Mouse (Mus musculus) megakaryocyte, embryonic 14.5 days (primary cell): ENCODE measurements around the gene Slc4a11. TPM values are rescaled to one million over a fixed set of nuclear protein-coding genes. Genes with fewer than 3 reads are reported as not detected.
A peak's percentile ranks its signal among the peaks of the same experiment; 100 is the strongest.

Experiments
- H3K27me3 ChIP-seq: replicated peaks from 2 replicates; pipeline ENCODE3; 2012; ENCODE audit warnings: inconsistent platforms
- H3K36me3 ChIP-seq: replicated peaks from 2 replicates; pipeline ENCODE3; 2012; ENCODE audit warnings: low read length, inconsistent platforms, mixed read lengths
- H3K4me1 ChIP-seq: 2 replicates; pipeline ENCODE4 v1.6.1; 2012; ENCODE audit warnings: inconsistent platforms
- H3K4me3 ChIP-seq: replicated peaks from 2 replicates; pipeline ENCODE3; 2012; ENCODE audit warnings: moderate library complexity, mild to moderate bottlenecking, inconsistent platforms
- H3K9me3 ChIP-seq: 2 replicates; pipeline ENCODE4 v1.6.1; 2012; ENCODE audit warnings: inconsistent platforms
- FLI1 ChIP-seq: IDR thresholded peaks from 2 replicates; pipeline ENCODE4 v1.6.1; 2012; ENCODE audit warnings: low read length, inconsistent platforms, mixed read lengths
- GATA1 ChIP-seq: IDR thresholded peaks from 3 replicates; pipeline ENCODE4 v1.6.1; 2012; ENCODE audit warnings: mixed read lengths, low read length, inconsistent platforms, borderline replicate concordance
- polyA plus RNA-seq: library from polyadenylated mRNA; stranded (reverse); fragments of >175 nt; gene quantifications from 2 replicates; pipeline ENCODE4 v1.2.3, GENCODE M21; 2012; ENCODE audit warnings: low replicate concordance; ENCODE audit not compliant: insufficient read depth

Gene Slc4a11
- polyA plus RNA-seq, 1 experiment = 0.53 TPM

DNA sequence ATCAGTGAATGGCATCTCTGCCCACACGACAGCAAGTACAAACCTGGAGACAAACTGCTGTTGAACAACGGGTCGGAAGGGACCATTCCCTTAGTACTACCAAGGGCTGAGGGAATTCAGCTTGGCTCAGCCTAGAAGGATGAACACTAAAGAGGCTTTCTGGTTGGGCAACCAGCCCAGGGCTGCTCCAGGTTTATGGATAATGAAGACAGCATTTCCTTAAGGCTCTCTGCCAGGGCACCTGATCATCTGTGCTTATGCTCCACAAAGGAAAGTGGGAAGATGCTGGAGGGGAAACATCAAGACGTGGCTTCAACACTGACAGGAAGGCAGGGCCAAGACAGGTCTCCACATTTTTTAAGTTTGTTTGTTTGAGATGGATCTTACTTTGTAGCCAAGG is 27.1 kb upstream of the Slc4a11 start:
- Histone ChIP-seq H3K4me3 (no peak overlapping the region), H3K27me3 (no peaks in the 10 kb centered on the region), H3K36me3 (peaks cover 76% of the 10 kb centered on the region), H3K9me3 (peaks cover 2% of the 10 kb centered on the region; the same call in 1 of the 2 replicates), H3K4me1 (peaks cover 8% of the 10 kb centered on the region)
- TF ChIP-seq FLI1 (no peak), GATA1 (no peak)

DNA sequence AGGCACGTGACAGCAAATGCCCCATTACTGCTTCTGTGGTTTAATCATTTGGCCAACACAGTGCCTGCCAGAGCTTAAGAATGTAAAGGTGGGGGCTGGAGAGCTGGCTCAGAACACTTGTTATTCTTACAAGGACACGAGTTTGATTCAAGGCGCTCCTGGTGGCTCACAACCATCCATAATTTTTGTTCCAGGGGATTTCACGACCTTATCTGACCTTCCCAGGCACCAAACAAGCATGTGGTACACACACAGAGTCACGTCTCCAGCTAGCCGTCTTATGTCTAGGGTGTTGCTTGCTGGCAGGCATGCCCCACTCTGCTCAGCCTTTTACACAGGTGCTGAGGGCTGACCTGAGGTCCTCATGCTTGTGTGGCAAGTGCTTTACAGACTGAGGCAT is 20.6 kb upstream of the Slc4a11 start:
- no peaks in the 10 kb centered on the region for H3K27me3 ChIP-seq
- TF ChIP-seq FLI1 (no peak), GATA1 (no peak)
- no peaks in the 10 kb centered on the region for H3K9me3 ChIP-seq
- no peaks in the 10 kb centered on the region for H3K4me1 ChIP-seq
- H3K4me3 ChIP-seq = no peak overlapping the region
- peaks cover 55% of the 10 kb centered on the region for H3K36me3 ChIP-seq

GRCm38 (mm10) chr2:130707057-130707456 is 9.7 kb upstream of the Slc4a11 start:
- Histone ChIP-seq H3K4me3 (peak overlapping the region; percentile 82), H3K27me3 (peaks cover 2% of the 10 kb centered on the region), H3K36me3 (peaks cover 40% of the 10 kb centered on the region), H3K4me1 (peaks cover 24% of the 10 kb centered on the region), H3K9me3 (no peaks in the 10 kb centered on the region)
- no peak for TF ChIP-seq FLI1
- TF ChIP-seq GATA1 = no peak

GRCm38 (mm10) chr2:130706602-130707001 is 9.3 kb upstream of the Slc4a11 start:
- H3K9me3 ChIP-seq = no peaks in the 10 kb centered on the region
- H3K27me3 ChIP-seq = peaks cover 2% of the 10 kb centered on the region
- TF ChIP-seq GATA1 = no peak
- TF ChIP-seq FLI1 = no peak
- no peak overlapping the region for H3K4me3 ChIP-seq
- peaks cover 28% of the 10 kb centered on the region for H3K4me1 ChIP-seq
- H3K36me3 ChIP-seq = peaks cover 35% of the 10 kb centered on the region

GRCm38 (mm10) chr2:130705178-130705577 is 7.9 kb upstream of the Slc4a11 start:
- no peak for TF ChIP-seq FLI1
- no peak for TF ChIP-seq GATA1
- H3K9me3 ChIP-seq = no peaks in the 10 kb centered on the region

GRCm38 (mm10) chr2:130704040-130705001 is 7.0 kb upstream of the Slc4a11 start:
- peaks cover 12% of the 10 kb centered on the region for H3K36me3 ChIP-seq
- TF ChIP-seq FLI1 (no peak), GATA1 (no peak)
- no peak overlapping the region for H3K4me3 ChIP-seq
- H3K9me3 ChIP-seq = no peaks in the 10 kb centered on the region
- H3K27me3 ChIP-seq = peaks cover 15% of the 10 kb centered on the region
- peaks cover 31% of the 10 kb centered on the region for H3K4me1 ChIP-seq

More at GRCm38 (mm10) chr2:130705178-130705577, 7.9 kb upstream of the Slc4a11 start:
- peaks cover 21% of the 10 kb centered on the region for H3K36me3 ChIP-seq
- H3K4me1 ChIP-seq = peaks cover 32% of the 10 kb centered on the region
- H3K27me3 ChIP-seq = peaks cover 8% of the 10 kb centered on the region
- H3K4me3 ChIP-seq = no peak overlapping the region

GRCm38 (mm10) chr2:130697821-130698266 is 525 bp upstream of the Slc4a11 start:
- peak overlapping the region; percentile 91 for H3K4me3 ChIP-seq
- H3K9me3 ChIP-seq = no peaks in the 10 kb centered on the region
- H3K27me3 ChIP-seq = peaks cover 70% of the 10 kb centered on the region
- no peaks in the 10 kb centered on the region for H3K36me3 ChIP-seq
- H3K4me1 ChIP-seq = peaks cover 34% of the 10 kb centered on the region
- TF ChIP-seq GATA1 = no peak
- TF ChIP-seq FLI1 = no peak

GRCm38 (mm10) chr2:130696700-130697152 is 593 bp downstream of the Slc4a11 start:
- Histone ChIP-seq H3K27me3 (peaks cover 77% of the 10 kb centered on the region), H3K4me1 (peaks cover 29% of the 10 kb centered on the region), H3K9me3 (no peaks in the 10 kb centered on the region), H3K36me3 (no peaks in the 10 kb centered on the region), H3K4me3 (peak overlapping the region; percentile 91)
- TF ChIP-seq FLI1 (no peak), GATA1 (no peak)

DNA sequence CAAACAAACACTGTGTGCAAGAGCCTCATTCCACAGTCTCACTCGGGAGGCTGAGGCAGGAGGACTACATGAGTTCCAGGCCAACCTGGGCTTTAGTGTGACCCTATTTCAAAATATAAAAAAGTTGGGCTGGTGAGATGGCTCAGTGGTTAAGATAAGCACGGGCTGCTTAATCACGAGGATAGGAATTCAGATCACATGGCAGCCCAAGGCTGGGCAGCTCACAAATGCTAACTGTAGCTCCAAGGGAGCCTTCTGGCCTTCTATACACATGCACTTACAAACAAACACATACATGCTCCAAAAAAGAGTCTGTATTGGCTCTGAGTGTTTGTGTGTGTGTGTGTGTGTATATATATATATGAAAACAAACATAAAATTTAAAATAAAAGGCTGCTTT is 3.8 kb downstream of the Slc4a11 start:
- no peaks in the 10 kb centered on the region for H3K9me3 ChIP-seq
- peaks cover 24% of the 10 kb centered on the region for H3K4me1 ChIP-seq
- TF ChIP-seq GATA1 (no peak), FLI1 (no peak)
- peaks cover 84% of the 10 kb centered on the region for H3K27me3 ChIP-seq
- H3K36me3 ChIP-seq = no peaks in the 10 kb centered on the region
- H3K4me3 ChIP-seq = no peak overlapping the region

DNA sequence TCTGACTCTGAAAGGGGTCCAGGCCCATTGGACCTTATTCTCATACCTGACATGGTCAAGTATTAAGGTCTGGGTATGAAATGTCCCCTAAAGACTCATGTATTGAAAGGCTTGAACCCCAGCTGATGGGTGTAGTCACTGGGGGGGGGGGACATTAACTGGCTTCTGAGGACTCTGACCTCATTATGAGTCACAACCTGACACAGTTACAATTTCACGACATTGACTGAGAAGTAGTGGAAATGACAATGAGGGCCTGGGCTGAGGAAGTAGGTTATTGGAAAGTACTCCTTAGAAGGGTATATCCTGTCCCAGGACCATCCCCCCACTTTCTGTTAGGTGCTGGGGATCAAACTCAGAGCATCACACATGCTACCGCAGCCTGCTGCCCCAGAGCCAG is 8.3 kb downstream of the Slc4a11 start:
- Histone ChIP-seq H3K4me3 (no peak overlapping the region), H3K27me3 (peaks cover 58% of the 10 kb centered on the region)

More for the DNA sequence above, 8.3 kb downstream of the Slc4a11 start:
- H3K9me3 ChIP-seq = no peaks in the 10 kb centered on the region
- H3K36me3 ChIP-seq = peaks cover 21% of the 10 kb centered on the region
- TF ChIP-seq FLI1 (no peak), GATA1 (no peak)
- H3K4me1 ChIP-seq = peaks cover 6% of the 10 kb centered on the region; the same call in 1 of the 2 replicates
